Mouse (Mus musculus) embryonic stem cell, embryonic (primary cell): ENCODE data around the gene Map3k5.

Experiments used
- CTCF ChIA-PET, 4 experiments: fragments of 300-600 bp in 2 of 4; fragments of 350-600 bp in 2 of 4; sonication (Branson Sonifier 250); formaldehyde crosslinking; loops; one replicate each; lab custom pipeline; 2022; ENCODE audit warnings: inconsistent platforms in 2 of 4; lab: Charles Lee
- POLR2A ChIA-PET, 4 experiments: fragments of 300-600 bp in 2 of 4; fragments of 350-600 bp in 2 of 4; sonication (Branson Sonifier 250); formaldehyde crosslinking; loops; one replicate each; lab custom pipeline; 2022; ENCODE audit warnings: antibody characterized with exemption in 4 of 4, inconsistent platforms in 1 of 4; lab: Charles Lee

Map3k5 gene

DNA sequence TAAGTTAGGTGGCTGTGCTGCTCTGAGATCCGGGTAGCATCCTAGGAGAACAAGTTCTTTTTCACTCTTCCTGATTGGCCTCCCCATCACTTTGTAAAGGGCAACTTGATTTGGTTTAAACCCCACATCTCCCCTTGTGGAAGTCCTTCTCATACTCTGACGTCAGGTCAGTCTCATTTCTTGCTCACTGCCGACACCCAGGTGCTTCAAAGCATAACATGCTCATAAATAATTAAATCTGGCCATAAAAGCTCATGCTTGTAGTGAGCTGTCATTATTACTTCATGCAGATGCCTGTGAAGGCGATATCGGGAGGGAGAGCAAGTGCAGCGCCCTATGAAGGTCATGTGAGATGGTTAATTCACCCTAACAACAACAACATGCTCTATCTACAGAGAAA lies 87.0 kb downstream of the Map3k5 start:
- ChIA-PET CTCF (interaction anchor here in 2 of 4 experiments (0.6 kb wide), 2 partner anchors 19 to 25 kb away, joined by 3 to 4 read pairs; no protein-coding TSS in a partner anchor), POLR2A (interaction anchor here in 1 of 4 experiments (0.6 kb wide), 1 partner anchor 48 kb away, joined by 4 read pairs; no protein-coding TSS in a partner anchor)

DNA sequence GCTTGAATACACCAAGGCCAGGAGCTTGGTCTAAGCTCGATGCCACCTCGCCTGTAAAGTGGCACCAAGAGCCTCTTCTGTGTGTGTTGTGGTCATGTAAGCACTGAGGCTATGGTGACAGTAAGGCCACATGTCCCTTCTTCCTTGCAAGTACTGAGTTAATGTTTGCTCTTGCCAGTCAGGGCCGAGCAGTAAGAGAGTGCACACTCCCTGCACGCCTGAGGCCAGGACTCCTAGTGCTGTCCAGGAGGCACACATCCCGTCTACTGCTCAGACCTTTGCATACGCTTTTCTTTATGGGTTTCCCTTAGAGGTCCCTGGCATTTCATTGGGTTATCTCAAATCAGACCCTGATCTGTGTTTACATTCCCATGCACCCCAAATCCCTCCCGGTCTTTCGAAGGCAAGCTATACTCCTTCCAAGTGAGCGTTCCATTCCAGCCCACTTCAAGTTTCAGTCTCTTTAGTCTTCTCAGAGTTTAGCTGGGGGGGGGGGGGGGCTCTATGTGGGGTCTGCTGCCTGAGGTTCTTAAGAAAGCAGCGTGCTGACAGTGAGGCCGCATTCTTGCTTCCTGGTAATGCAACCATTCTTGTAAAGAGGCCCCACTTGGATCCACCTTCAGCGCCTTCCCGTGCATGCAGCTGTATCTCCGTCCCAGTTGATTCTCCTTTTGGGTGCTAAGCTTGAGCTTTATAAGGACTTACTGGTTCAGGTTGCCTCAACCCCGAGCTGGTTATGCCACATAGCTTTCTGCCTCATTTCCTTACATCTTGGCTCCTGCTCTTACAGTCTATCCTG lies 87.6 kb downstream of the Map3k5 start:
- POLR2A ChIA-PET = interaction anchor here in 1 of 4 experiments (1.5 kb wide), 1 partner anchor 87 kb away, joined by 3 read pairs; the partner anchor contains the start of gene Map3k5
- CTCF ChIA-PET = interaction anchor here in 3 of 4 experiments (0.6 to 0.7 kb wide), 5 partner anchors 20 to 511 kb away, joined by 3 to 7 read pairs (median 4); partner anchors contain the start of gene Map3k5 (in 1 of the 3)

GRCm38 (mm10) chr10:20022608-20023340 lies 88.5 kb downstream of the Map3k5 start:
- ChIA-PET CTCF (interaction anchor here in 1 of 4 experiments (0.7 kb wide), 2 partner anchors 89 to 512 kb away, joined by 7 read pairs; partner anchors contain the start of gene Map3k5), POLR2A (interaction anchor here in 1 of 4 experiments (1.5 kb wide), 1 partner anchor 88 kb away, joined by 3 read pairs; the partner anchor contains the start of gene Map3k5)

- POLR2A ChIA-PET = interaction anchor here in 1 of 4 experiments (1.5 kb wide), 1 partner anchor 89 kb away, joined by 3 read pairs; the partner anchor contains the start of gene Map3k5
- CTCF ChIA-PET = no interaction called here
Observed at GRCm38 (mm10) chr10:20023524-20023923, 89.3 kb downstream of the Map3k5 start.

DNA sequence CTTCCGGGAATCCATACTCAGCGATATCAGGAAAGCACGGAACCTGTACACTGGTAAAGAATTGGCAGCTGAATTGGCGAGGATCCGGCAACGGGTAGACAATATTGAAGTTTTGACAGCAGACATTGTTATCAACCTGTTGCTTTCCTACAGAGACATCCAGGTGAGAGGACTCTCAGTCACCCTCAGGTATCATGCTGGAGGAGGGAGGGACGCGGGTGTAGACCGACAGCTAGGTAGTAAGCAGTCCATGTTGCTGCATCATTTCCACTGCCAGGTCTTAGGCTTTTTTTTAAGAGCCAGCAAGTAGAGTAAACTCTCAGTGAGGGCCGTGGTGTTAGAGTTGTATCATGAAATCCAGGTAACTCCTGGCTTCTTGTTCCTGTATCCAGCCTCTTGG lies 90.6 kb downstream of the Map3k5 start:
- POLR2A ChIA-PET = no interaction called here
- CTCF ChIA-PET = no interaction called here

- ChIA-PET CTCF (no interaction called here), POLR2A (no interaction called here)
Observed at GRCm38 (mm10) chr10:20025781-20026520, 91.7 kb downstream of the Map3k5 start.

GRCm38 (mm10) chr10:20030703-20031102 lies 96.4 kb downstream of the Map3k5 start:
- ChIA-PET POLR2A (interaction anchor here in 1 of 4 experiments (1.5 kb wide), 1 partner anchor 11 kb away, joined by 3 read pairs; no protein-coding TSS in a partner anchor), CTCF (interaction anchor here in 1 of 4 experiments (1.4 kb wide), 1 partner anchor 42 kb away, joined by 3 read pairs; no protein-coding TSS in a partner anchor)

DNA sequence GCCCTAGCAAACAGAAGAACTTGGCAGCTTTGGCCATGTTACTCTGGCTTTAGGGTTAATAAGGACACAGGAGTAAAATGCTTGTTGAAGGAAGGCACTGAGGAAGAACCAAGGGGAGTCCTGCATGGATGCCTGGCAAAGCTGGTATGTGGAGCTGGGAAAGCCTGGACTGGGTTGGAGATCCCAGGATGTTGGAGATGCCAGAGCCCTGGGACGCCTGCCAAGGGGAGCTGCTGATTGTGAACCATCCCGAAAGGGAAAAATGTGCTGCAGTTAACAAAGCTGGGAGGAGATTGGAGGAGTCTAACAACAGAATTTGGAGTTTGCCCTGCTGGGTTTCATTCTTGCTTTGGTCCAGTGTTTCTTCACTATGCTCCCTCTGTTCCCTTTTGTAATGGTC lies 97.7 kb downstream of the Map3k5 start:
- ChIA-PET CTCF (interaction anchor here in 1 of 4 experiments (1.4 kb wide), 1 partner anchor 41 kb away, joined by 3 read pairs; no protein-coding TSS in a partner anchor), POLR2A (interaction anchor here in 2 of 4 experiments (0.5 to 1.5 kb wide), 2 partner anchors 9 to 211 kb away, joined by 3 to 4 read pairs; no protein-coding TSS in a partner anchor)

DNA sequence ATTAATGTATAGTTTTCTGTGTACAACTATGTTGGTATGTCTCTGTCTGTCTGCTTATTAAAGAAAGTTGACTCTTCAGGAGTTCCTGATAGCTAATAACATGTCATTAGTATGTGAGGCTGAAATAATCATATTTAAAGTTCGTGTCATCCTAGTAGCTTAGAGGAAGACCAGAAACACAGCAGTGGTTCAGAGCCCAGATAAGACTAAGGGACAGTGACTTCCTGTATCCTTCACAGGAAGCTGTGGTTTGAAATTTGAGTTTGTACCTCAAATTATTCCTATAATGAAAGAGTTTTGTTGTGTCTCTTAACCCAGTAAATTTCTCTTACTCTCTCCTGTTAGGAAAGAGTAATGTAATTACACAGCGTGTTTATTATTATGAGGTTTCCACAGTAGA lies 102.1 kb downstream of the Map3k5 start:
- ChIA-PET CTCF (no interaction called here), POLR2A (no interaction called here)

GRCm38 (mm10) chr10:20036846-20037245 lies 102.6 kb downstream of the Map3k5 start:
- POLR2A ChIA-PET = no interaction called here
- CTCF ChIA-PET = no interaction called here

- POLR2A ChIA-PET = interaction anchor here in 1 of 4 experiments (0.6 kb wide), 1 partner anchor 53 kb away, joined by 4 read pairs; no protein-coding TSS in a partner anchor
Observed at GRCm38 (mm10) chr10:20039531-20039930, 105.3 kb downstream of the Map3k5 start.

DNA sequence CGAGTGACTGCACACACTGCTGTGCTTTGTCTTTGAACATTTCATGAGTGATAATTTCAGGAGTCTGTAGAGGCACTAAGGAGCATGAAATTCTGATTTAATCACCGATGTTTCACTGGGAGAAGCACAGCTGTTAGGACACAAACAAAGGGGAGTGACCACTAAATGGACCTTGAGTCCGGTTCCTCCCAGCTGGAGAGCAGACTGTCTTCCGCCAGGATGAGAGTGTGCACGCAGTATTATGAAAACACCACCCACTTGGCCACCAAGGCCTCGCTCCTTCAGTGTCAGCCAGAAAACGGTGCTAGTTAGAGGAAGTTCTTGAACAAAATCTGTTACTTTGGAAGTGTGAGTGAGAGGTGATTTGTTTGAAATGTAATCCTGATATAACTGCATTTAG lies 105.8 kb downstream of the Map3k5 start:
- ChIA-PET POLR2A (no interaction called here), CTCF (no interaction called here)

More at GRCm38 (mm10) chr10:20039531-20039930, 105.3 kb downstream of the Map3k5 start:
- CTCF ChIA-PET = no interaction called here

DNA sequence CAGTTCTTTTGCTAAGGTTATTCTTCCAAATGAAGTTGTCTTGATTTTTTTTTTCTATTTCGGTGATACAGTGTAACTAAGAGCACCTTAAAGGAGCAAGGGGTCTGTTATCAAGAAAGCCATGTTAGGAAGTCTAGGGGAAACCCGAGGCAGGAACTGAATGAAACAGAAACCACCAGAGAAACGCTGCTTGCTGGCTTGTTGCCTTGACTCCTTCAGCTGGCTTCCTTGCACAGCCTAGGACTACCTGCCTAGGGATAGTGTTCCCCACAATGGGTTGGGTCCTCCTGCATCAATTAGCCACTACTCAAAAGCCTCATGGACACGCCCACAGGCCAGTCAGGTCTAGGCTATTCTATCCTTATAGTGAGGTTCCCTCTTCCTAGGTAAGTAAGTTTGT lies 106.4 kb downstream of the Map3k5 start:
- ChIA-PET CTCF (no interaction called here), POLR2A (interaction anchor here in 1 of 4 experiments (0.8 kb wide), 1 partner anchor 9 kb away, joined by 3 read pairs; no protein-coding TSS in a partner anchor)

- ChIA-PET POLR2A (no interaction called here), CTCF (interaction anchor here in 1 of 4 experiments (0.7 kb wide), 1 partner anchor 107 kb away, joined by 4 read pairs; no protein-coding TSS in a partner anchor)
Observed at GRCm38 (mm10) chr10:20042081-20042480, 107.8 kb downstream of the Map3k5 start.

GRCm38 (mm10) chr10:20044051-20044450 lies 109.8 kb downstream of the Map3k5 start:
- POLR2A ChIA-PET = no interaction called here
- CTCF ChIA-PET = no interaction called here

DNA sequence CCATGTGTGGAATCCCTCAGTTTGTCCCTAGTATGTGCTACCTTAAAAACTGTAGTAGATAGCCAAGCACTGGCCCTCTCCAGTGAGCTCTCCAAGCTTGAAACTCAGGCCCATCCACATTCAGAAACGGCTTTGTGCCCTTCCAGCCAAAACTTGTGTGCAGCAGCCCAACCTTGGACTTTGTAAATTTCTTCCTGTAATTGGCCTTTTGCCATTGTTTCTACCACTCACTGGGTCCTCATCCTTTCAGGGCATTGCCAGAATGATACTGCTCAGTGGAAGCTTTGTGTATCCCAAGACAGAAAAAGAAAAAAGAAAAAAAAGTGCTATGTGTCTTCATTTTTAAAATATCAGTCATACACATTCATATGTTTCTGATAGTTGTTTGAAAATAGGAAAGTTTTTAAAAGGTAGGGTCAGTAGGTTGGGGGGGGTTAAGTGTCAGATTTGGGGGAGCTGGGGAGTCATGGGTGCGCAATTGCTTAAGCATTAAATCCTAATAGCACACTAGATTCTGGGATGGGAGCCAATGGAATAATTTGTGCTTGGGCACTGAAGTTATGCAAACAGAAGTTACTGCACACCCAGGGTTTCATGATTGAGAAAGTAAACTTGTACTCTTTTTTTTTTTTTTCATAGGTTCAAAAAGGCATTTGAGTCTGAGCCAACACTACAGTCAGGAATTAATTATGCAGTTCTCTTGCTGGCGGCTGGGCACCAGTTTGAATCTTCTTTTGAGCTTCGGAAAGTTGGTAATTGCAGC lies 111.6 kb downstream of the Map3k5 start:
- POLR2A ChIA-PET = no interaction called here
- CTCF ChIA-PET = interaction anchor here in 2 of 4 experiments (0.7 kb wide), 2 partner anchors 196 to 1155 kb away, joined by 3 to 4 read pairs; no protein-coding TSS in a partner anchor

- POLR2A ChIA-PET = no interaction called here
Observed at GRCm38 (mm10) chr10:20056859-20057644, 122.8 kb downstream of the Map3k5 start.

More at GRCm38 (mm10) chr10:20056859-20057644, 122.8 kb downstream of the Map3k5 start:
- CTCF ChIA-PET = interaction anchor here in 1 of 4 experiments (0.7 kb wide), 1 partner anchor 16 kb away, joined by 3 read pairs; no protein-coding TSS in a partner anchor
